Mouse (Mus musculus): ENCODE results near the gene Nsg2.
"Not testable (repeated sequence)": the region's sequence is repeated elsewhere in the genome, so short reads cannot be mapped to it uniquely, and the experiment has no call there.

Nsg2 gene

GRCm38 (mm10) chr11:32000281-32000680 lies at the start of gene Nsg2:
Gene Nsg2 (plus strand): TSS chr11:32000463.
- no peak for DNase-seq (ENCODE audit: low read depth in 1 of 2, low spot score in 2 of 2)

GRCm38 (mm10) chr11:31960071-31960470 lies 40.2 kb upstream of the Nsg2 start:
- DNase-seq (ENCODE audit: low read depth in 1 of 2, low spot score in 2 of 2), result no peak

- DNase-seq (ENCODE audit: low read depth in 1 of 2, low spot score in 2 of 2), result no peak
These were observed 36.3 kb upstream of the Nsg2 start for GRCm38 (mm10) chr11:31963993-31964392.

GRCm38 (mm10) chr11:31965256-31966134 lies 34.8 kb upstream of the Nsg2 start, which contains the start of gene 4930524B15Rik:
Gene 4930524B15Rik (plus strand): TSS chr11:31965592.
- DNase-seq (ENCODE audit: low read depth in 1 of 2, low spot score in 2 of 2), result no peak

- no peak for DNase-seq (ENCODE audit: low read depth in 1 of 2, low spot score in 2 of 2)
These were observed 26.1 kb upstream of the Nsg2 start for GRCm38 (mm10) chr11:31974132-31974531.

GRCm38 (mm10) chr11:31974826-31975225 lies 25.4 kb upstream of the Nsg2 start:
- DNase-seq (ENCODE audit: low read depth in 1 of 2, low spot score in 2 of 2), result no peak

- DNase-seq (ENCODE audit: low read depth in 1 of 2, low spot score in 2 of 2), result no peak
These were observed 24.6 kb upstream of the Nsg2 start for GRCm38 (mm10) chr11:31975678-31976077.

GRCm38 (mm10) chr11:31976137-31976536 lies 24.1 kb upstream of the Nsg2 start:
- DNase-seq (ENCODE audit: low read depth in 1 of 2, low spot score in 2 of 2), result no peak

GRCm38 (mm10) chr11:31980089-31980488 lies 20.2 kb upstream of the Nsg2 start:
- DNase-seq (ENCODE audit: low read depth in 1 of 2, low spot score in 2 of 2), result not testable (repeated sequence)

GRCm38 (mm10) chr11:31981830-31982229 lies 18.4 kb upstream of the Nsg2 start:
- no peak for DNase-seq (ENCODE audit: low read depth in 1 of 2, low spot score in 2 of 2)

GRCm38 (mm10) chr11:31982247-31982943 lies 17.9 kb upstream of the Nsg2 start:
- DNase-seq (ENCODE audit: low read depth in 1 of 2, low spot score in 2 of 2), result not testable (repeated sequence)

GRCm38 (mm10) chr11:31983249-31983648 lies 17.0 kb upstream of the Nsg2 start:
- DNase-seq (ENCODE audit: low read depth in 1 of 2, low spot score in 2 of 2), result no peak

- no peak for DNase-seq (ENCODE audit: low read depth in 1 of 2, low spot score in 2 of 2)
These were observed 15.5 kb upstream of the Nsg2 start for GRCm38 (mm10) chr11:31984786-31985185.

GRCm38 (mm10) chr11:31992535-31992934 lies 7.7 kb upstream of the Nsg2 start:
- no peak for DNase-seq (ENCODE audit: low read depth in 1 of 2, low spot score in 2 of 2)

GRCm38 (mm10) chr11:31999716-32000115 lies 547 bp upstream of the Nsg2 start:
- no peak for DNase-seq (ENCODE audit: low read depth in 1 of 2, low spot score in 2 of 2)

- DNase-seq (ENCODE audit: low read depth in 1 of 2, low spot score in 2 of 2), result no peak
These were observed 1.1 kb downstream of the Nsg2 start for GRCm38 (mm10) chr11:32001181-32001910.

GRCm38 (mm10) chr11:32002670-32003072 lies 2.4 kb downstream of the Nsg2 start:
- no peak for DNase-seq (ENCODE audit: low read depth in 1 of 2, low spot score in 2 of 2)

GRCm38 (mm10) chr11:32008049-32008448 lies 7.8 kb downstream of the Nsg2 start:
- not testable (repeated sequence) for DNase-seq (ENCODE audit: low read depth in 1 of 2, low spot score in 2 of 2)

- no peak for DNase-seq (ENCODE audit: low read depth in 1 of 2, low spot score in 2 of 2)
These were observed 8.6 kb downstream of the Nsg2 start for GRCm38 (mm10) chr11:32008852-32009251.

- no peak for DNase-seq (ENCODE audit: low read depth in 1 of 2, low spot score in 2 of 2)
These were observed 9.8 kb downstream of the Nsg2 start for GRCm38 (mm10) chr11:32009961-32010662.

GRCm38 (mm10) chr11:32010663-32010970 lies 10.4 kb downstream of the Nsg2 start:
- no peak for DNase-seq (ENCODE audit: low read depth in 1 of 2, low spot score in 2 of 2)
